Mouse (Mus musculus) ES-Bruce4 (cell line): ENCODE data around the gene Tmem50b.

ENCODE experiments used
- CTCF ChIP-seq: IDR thresholded peaks from one replicate; pipeline ENCODE4 v1.8.1; 2011; ENCODE audit warnings: low read depth, low read length
- EP300 ChIP-seq: IDR thresholded peaks from 2 replicates; pipeline ENCODE4 v1.6.1; 2011; ENCODE audit warnings: low read depth, low read length; ENCODE audit not compliant: insufficient read depth
- POLR2A ChIP-seq: IDR thresholded peaks from one replicate; pipeline ENCODE4 v1.8.1; 2011; ENCODE audit warnings: low read length; ENCODE audit not compliant: insufficient read depth

GRCm38 (mm10) chr16:91627831-91628230 lies 30.2 kb upstream of the Tmem50b start:
- TF ChIP-seq CTCF = no peak
- TF ChIP-seq POLR2A = no peak
- TF ChIP-seq EP300 = no peak
